Mouse (Mus musculus): ENCODE data around the gene Olfr788.

GRCm38 (mm10) chr10:129427006-129427405 lies 43.8 kb upstream of the Olfr788 start, which contains the start of gene Olfr786:
- TF ChIP-seq CTCF (IDR thresholded peaks at IDR 0.05; ENCODE audit: insufficient read depth, low read depth, low read length) (no peak), POLR2A (IDR thresholded peaks at IDR 0.05; ENCODE audit: insufficient read depth, low read depth, low read length) (no peak)
